Mouse (Mus musculus): Measurements from ENCODE around the gene Uncx.

The Uncx gene

DNA sequence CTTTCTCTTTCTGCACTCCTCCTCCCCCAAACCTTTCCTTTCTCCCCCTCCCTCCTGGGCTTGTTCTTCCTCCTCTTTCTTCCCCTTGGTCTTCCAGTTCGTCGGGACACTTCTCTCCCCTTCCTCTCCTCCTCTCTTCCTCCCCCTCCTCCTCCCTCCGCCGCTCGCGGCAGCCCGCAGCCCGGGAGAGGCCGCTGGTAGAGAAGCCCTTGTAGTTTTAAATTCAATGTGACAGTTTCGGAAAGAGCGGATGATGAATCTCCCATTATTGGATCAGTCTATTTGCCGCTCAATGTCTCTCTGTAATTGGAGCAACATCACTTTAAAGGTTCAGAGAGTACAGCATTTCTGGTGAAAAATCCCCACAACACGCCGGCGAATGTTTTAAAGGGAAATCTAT is at the start of gene Uncx:
Gene Uncx, plus strand, starts transcription at position 281 of the 400 bp plus-strand sequence.
- ChIA-PET POLR2A (no interaction called here), CTCF (no interaction called here)

DNA sequence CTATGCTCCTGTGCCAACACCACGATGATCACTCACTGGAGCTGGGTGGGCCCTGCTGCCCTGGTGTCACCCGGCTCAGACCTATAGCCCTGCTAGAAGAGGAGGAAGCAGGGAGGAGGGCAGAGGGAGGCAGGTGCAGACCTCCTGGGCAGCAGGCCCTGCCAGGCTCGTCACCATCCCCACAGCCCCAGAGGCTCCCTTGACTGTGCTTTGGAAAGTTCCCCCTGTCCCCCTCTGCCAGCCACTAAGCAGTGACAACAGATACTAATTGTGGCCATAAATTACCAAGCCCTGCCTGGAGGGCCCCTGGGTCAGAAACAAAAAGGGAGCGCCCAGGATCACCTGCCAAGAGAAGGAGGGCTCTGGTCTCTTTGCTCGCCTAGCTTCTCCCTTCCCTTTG is 49.6 kb upstream of the Uncx start:
- CTCF ChIA-PET: interaction anchor here in 1 of 4 experiments (2.2 kb wide), 1 partner anchor 11 kb away, joined by 5 read pairs; no protein-coding TSS in a partner anchor
- POLR2A ChIA-PET: interaction anchor here (0.6 to 4.8 kb wide), 8 partner anchors 8 to 172 kb away, joined by 3 to 23 read pairs (median 4); partner anchors contain the start of genes Zfand2a (in 3 of the 4) and 3110082I17Rik (in 1 of the 4)

- ChIA-PET CTCF (interaction anchor here in 1 of 4 experiments (0.6 kb wide), 2 partner anchors 10 to 97 kb away, joined by 10 read pairs; no protein-coding TSS in a partner anchor), POLR2A (interaction anchor here (0.9 to 4.8 kb wide), 12 partner anchors 9 to 21 kb away, joined by 3 to 24 read pairs (median 5); partner anchors contain the start of gene Zfand2a (in 4 of the 4))
Observed at GRCm38 (mm10) chr5:139495019-139495669, 48.1 kb upstream of the Uncx start.

DNA sequence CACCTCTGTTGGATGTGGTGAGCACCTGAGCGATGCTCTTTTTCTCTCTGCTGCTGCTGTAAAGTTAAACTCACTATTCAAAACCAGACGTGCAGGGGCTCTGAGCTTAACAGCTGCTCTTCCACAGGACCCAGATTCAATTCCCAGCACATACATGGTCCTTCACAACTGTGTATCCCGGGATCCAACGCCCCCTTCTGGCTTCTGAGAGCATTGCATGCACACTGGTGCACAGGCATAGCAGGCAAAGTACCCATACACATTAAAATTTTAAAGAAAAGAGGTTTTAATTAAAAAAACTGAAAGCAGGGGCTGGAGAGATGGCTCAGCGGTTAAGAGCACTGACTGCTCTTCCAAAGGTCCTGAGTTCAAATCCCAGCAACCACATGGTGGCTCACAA is 46.4 kb upstream of the Uncx start:
- ChIA-PET CTCF (interaction anchor here in 2 of 4 experiments (1.2 to 1.5 kb wide), 3 partner anchors 8 to 39 kb away, joined by 3 read pairs; no protein-coding TSS in a partner anchor), POLR2A (interaction anchor here in 2 of 4 experiments (1.3 to 4.8 kb wide), 5 partner anchors 12 to 143 kb away, joined by 3 to 24 read pairs (median 13); partner anchors contain the start of gene Zfand2a (in 2 of the 2))

GRCm38 (mm10) chr5:139498791-139499190 is 44.5 kb upstream of the Uncx start:
- POLR2A ChIA-PET: interaction anchor here in 1 of 4 experiments (4.3 kb wide), 1 partner anchor 19 kb away, joined by 24 read pairs; no protein-coding TSS in a partner anchor
- CTCF ChIA-PET: no interaction called here

GRCm38 (mm10) chr5:139502281-139502680 is 41.0 kb upstream of the Uncx start:
- ChIA-PET POLR2A (interaction anchor here in 2 of 4 experiments (0.6 to 2.8 kb wide), 3 partner anchors 16 to 46 kb away, joined by 4 to 7 read pairs (median 4); partner anchors contain the start of gene Zfand2a (in 1 of the 2)), CTCF (interaction anchor here in 2 of 4 experiments (0.7 to 0.9 kb wide), 2 partner anchors 31 to 431 kb away, joined by 3 read pairs; no protein-coding TSS in a partner anchor)

GRCm38 (mm10) chr5:139505073-139505606 is 38.2 kb upstream of the Uncx start:
- ChIA-PET POLR2A (interaction anchor here in 2 of 4 experiments (0.9 to 2.5 kb wide), 4 partner anchors 24 to 81 kb away, joined by 3 to 6 read pairs (median 4); no protein-coding TSS in a partner anchor), CTCF (interaction anchor here (0.6 to 2.2 kb wide), 21 partner anchors 8 to 613 kb away, joined by 3 to 10 read pairs (median 3); partner anchors contain the start of genes Zfand2a (in 2 of the 4) and 3110082I17Rik (in 1 of the 4))

- CTCF ChIA-PET: interaction anchor here in 2 of 4 experiments (0.6 to 2.2 kb wide), 4 partner anchors 10 to 240 kb away, joined by 3 to 6 read pairs (median 4); no protein-coding TSS in a partner anchor
- POLR2A ChIA-PET: interaction anchor here in 1 of 4 experiments (1.7 kb wide), 1 partner anchor 47 kb away, joined by 6 read pairs; no protein-coding TSS in a partner anchor
Observed at GRCm38 (mm10) chr5:139506207-139506606, 37.1 kb upstream of the Uncx start.

- ChIA-PET POLR2A (interaction anchor here in 1 of 4 experiments (0.6 kb wide), 2 partner anchors 29 to 140 kb away, joined by 3 read pairs; no protein-coding TSS in a partner anchor), CTCF (interaction anchor here in 1 of 4 experiments (0.6 kb wide), 1 partner anchor 40 kb away, joined by 6 read pairs; no protein-coding TSS in a partner anchor)
Observed at GRCm38 (mm10) chr5:139510682-139511366, 32.5 kb upstream of the Uncx start.

GRCm38 (mm10) chr5:139512201-139512600 is 31.1 kb upstream of the Uncx start:
- ChIA-PET POLR2A (interaction anchor here in 1 of 4 experiments (0.7 kb wide), 1 partner anchor 13 kb away, joined by 9 read pairs; no protein-coding TSS in a partner anchor), CTCF (interaction anchor here in 2 of 4 experiments (0.6 to 0.7 kb wide), 2 partner anchors 161 to 1753 kb away, joined by 3 read pairs; partner anchors contain the start of gene Cox19 (in 1 of the 2))

DNA sequence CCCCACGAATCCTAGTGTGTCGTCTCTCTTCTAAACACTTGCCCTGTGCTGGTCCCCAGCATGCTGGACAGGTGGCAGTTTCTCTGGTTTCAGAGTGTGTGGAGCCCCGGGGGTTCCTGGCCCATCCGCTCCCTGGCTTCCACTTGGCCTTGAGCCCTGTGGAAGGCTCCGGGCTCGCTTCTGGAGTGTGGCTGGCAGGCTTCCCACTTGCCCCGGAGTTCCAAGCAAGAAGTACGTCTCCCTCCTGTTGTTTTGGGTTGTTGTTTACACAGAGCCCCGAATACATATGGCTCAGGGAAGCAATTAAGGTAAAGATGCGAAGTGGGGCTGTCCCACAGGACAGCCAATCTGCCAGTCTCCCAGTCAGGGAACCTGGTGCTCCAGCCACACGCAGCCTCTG is 27.0 kb upstream of the Uncx start:
- ChIA-PET CTCF (interaction anchor here in 1 of 4 experiments (0.5 kb wide), 1 partner anchor 232 kb away, joined by 3 read pairs; no protein-coding TSS in a partner anchor), POLR2A (no interaction called here)

DNA sequence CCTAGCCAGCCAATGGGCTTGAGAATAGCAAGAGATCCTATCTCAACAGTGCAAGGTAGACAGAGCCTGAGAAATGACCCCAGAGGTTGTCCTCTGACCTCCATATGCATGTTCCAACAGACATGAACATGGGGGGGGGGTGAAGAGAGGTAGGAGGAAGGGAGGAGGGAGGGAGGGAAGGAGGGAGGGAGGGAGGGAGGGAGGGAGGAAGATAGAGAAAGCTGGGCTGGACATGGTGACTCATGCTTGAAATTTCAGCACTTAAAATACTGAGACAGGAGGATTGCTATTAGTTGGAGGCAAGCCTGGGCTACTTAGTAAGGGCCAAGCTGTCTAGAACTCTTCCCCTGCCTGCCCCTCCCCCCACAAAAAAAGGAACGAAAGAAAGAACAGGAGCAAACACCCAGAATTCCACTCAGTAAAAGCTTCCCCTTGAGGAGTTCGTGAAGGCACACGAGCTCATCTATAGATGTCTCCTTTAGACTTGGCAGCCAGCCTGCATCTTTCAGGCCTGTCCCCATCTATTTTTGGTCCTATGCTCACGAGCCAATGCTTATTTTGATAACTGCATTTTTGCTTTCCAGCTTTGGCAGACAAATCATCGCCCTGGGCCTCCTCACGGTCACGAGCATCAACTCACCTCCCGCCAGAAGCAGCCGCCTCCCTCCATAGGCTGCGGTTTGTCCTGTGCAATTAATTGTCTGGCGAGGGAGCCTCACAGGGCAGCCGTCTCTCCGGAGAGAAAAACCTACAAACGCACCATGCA is 23.0 kb upstream of the Uncx start:
- POLR2A ChIA-PET: interaction anchor here in 1 of 4 experiments (0.6 kb wide), 1 partner anchor 99 kb away, joined by 3 read pairs; no protein-coding TSS in a partner anchor
- CTCF ChIA-PET: interaction anchor here in 2 of 4 experiments (0.5 to 1.0 kb wide), 3 partner anchors 13 to 225 kb away, joined by 3 to 14 read pairs (median 3); no protein-coding TSS in a partner anchor

DNA sequence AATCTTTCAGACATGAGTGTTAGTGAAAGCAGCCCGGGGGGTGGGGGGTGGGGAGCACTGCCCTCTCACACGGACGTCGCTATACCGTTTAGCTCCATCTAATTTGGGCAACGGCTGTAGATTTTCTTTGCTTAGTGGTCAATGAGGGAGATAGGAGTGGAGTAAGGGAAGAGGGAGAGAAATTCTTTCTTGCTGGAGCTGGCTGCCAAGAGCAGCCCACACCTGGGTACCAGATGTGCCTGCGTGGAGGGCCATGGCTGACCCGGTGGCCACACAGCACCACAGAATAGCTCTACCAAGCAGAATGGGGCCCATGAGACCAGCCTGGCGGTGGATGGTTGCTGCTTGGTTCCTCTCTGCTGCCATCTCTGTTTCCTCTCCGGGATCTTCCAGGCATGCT is 21.3 kb upstream of the Uncx start:
- POLR2A ChIA-PET: no interaction called here
- CTCF ChIA-PET: interaction anchor here in 1 of 4 experiments (0.6 kb wide), 1 partner anchor 68 kb away, joined by 4 read pairs; no protein-coding TSS in a partner anchor

DNA sequence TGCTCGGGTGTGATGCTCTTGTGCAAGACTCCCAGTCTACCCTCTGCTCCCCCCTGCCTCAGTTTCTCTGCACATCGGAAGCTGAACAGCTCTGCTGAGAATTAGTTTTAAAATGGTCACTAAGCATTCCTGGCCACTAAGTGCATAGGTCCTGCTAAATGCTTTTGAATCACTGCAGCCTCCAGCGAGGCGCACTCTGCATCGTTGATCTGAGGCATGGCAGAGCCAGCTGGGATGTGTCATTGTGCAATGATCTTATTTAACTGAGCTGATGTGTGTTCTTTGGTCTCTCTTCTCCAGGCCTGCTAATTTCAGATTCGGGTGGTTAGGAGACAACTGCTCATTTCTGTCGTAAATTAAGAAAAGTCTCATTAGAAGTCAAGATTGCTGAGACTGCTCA is 14.4 kb upstream of the Uncx start:
- ChIA-PET CTCF (interaction anchor here in 1 of 4 experiments (0.6 kb wide), 1 partner anchor 59 kb away, joined by 3 read pairs; no protein-coding TSS in a partner anchor), POLR2A (no interaction called here)

DNA sequence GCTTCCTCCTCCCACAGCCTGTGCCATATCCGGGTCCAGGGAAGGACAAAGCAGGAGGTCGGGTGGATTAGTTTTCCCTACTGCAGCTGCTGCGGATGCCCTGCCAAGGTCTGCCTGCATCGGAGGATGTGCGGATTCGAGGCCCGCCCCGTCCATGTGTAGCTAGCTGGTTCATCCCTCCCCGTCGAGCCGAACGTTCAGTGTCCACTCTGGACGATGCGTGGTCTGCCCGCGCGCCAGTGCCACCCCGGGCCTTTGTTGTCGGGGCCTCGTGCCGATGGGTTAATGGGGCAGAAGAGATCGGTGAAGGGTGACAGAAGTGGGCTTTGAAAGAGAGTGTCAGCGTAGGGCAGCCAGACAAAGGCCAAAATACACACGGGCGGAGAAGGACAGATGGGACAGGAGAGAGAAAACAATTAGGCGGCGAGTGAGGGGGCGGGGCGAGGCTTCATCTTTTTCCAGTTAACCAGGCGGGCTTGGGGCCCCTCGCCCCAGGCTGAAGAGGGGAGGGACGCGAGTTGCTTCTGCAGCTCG is 7.8 kb upstream of the Uncx start:
- ChIA-PET CTCF (interaction anchor here in 2 of 4 experiments (0.5 to 0.6 kb wide), 2 partner anchors 10 to 710 kb away, joined by 3 read pairs; no protein-coding TSS in a partner anchor), POLR2A (interaction anchor here in 2 of 4 experiments (0.7 to 1.4 kb wide), 2 partner anchors 11 to 19 kb away, joined by 3 to 4 read pairs; no protein-coding TSS in a partner anchor)

DNA sequence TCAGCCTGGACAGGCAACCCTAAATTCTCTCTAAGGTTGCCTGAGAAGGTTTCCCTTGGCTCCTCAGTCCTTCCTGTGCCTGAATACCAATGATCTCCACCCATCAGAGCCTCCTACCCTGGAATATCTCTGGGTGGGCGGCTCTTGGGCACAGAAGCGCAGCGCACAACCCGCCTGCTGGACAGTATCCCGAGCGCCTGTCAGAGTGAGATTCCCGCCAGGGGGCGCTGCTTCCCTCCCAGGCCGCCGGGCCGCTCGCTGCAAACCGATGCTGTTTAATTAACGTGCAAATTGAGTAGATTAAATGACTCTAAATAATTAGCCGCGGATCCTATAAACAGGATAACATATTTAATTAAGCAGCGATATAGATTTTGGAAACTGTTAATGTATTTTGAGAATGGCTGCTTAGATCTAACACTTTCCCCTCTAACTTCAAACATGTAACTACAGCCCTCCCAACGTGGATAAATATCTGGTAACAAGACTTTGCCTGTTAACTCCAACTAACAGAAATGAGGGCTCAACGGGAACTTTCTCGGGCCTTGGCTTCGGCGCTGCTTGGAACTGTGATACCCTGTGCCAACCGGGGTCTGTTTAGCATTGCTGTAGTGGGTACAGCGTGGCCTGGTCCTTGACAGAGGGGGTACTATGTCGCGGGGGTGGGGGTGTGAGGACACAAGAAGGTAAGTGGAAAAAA is 6.9 kb upstream of the Uncx start:
- ChIA-PET POLR2A (interaction anchor here in 1 of 4 experiments (1.4 kb wide), 1 partner anchor 10 kb away, joined by 3 read pairs; no protein-coding TSS in a partner anchor), CTCF (interaction anchor here in 1 of 4 experiments (1.0 kb wide), 1 partner anchor 14 kb away, joined by 4 read pairs; no protein-coding TSS in a partner anchor)

Data from embryonic stem cell, embryonic (primary cell).